Mouse (Mus musculus) ES-E14 (cell line): ENCODE data around the gene Fcnb. TPM values are rescaled to one million over a fixed set of nuclear protein-coding genes. Genes with fewer than 3 reads are reported as not detected.

ENCODE experiments used
- DNase-seq: peaks from one replicate; pipeline ENCODE4 v3.0.0-alpha.2; 2013; ENCODE audit warnings: low read depth, low spot score
- H3K27ac ChIP-seq: 2 replicates; pipeline ENCODE4 v1.5.1; 2012; ENCODE audit warnings: low read depth, mild to moderate bottlenecking, low read length, moderate library complexity, mixed read lengths; ENCODE audit not compliant: poor library complexity, insufficient read depth, severe bottlenecking
- H3K36me3 ChIP-seq: 2 replicates; pipeline ENCODE4 v1.6.1; 2012; ENCODE audit warnings: mild to moderate bottlenecking, low read length, moderate library complexity, mixed read lengths; ENCODE audit not compliant: control insufficient read depth, poor library complexity, insufficient read depth, severe bottlenecking
- H3K4me1 ChIP-seq, 2 experiments: fragments of 150-350 bp in 1 of 2; sonication (generic) in 1 of 2; 2 replicates each; pipeline ENCODE4 v1.6.1; 2012; ENCODE audit warnings: low read length in 2 of 2, mild to moderate bottlenecking in 1 of 2, mixed read lengths in 1 of 2; ENCODE audit not compliant: control insufficient read depth in 2 of 2, insufficient read depth in 2 of 2, poor library complexity in 1 of 2
- H3K4me3 ChIP-seq, 2 experiments: fragments of 150-350 bp in 1 of 2; sonication (generic) in 1 of 2; 2 replicates each; pipeline ENCODE4 v1.5.1; 2012; ENCODE audit warnings: low read length in 2 of 2, low read depth in 1 of 2, mild to moderate bottlenecking in 1 of 2, mixed read lengths in 1 of 2; ENCODE audit not compliant: insufficient read depth in 1 of 2, poor library complexity in 1 of 2, severe bottlenecking in 1 of 2
- H3K9ac ChIP-seq: 2 replicates; pipeline ENCODE4 v1.6.1; 2012; ENCODE audit warnings: low read depth, mild to moderate bottlenecking, low read length, mixed read lengths; ENCODE audit not compliant: poor library complexity, insufficient read depth, severe bottlenecking
- H3K9me3 ChIP-seq: fragments of 150-350 bp; sonication (generic); 2 replicates; pipeline ENCODE4 v1.6.1; 2012; ENCODE audit warnings: low read depth, mild to moderate bottlenecking, low read length; ENCODE audit not compliant: control insufficient read depth, insufficient read depth
- CHD2 ChIP-seq: IDR thresholded peaks from 2 replicates; pipeline ENCODE4 v1.6.1; 2014; ENCODE audit warnings: mild to moderate bottlenecking, low read depth, low read length, inconsistent platforms
- HCFC1 ChIP-seq: IDR thresholded peaks from 2 replicates; pipeline ENCODE4 v1.6.1; 2012; ENCODE audit warnings: low read length, inconsistent platforms, borderline replicate concordance; ENCODE audit not compliant: insufficient read depth
- MAFK ChIP-seq: IDR thresholded peaks from 2 replicates; pipeline ENCODE4 v1.6.1; 2014; ENCODE audit warnings: mild to moderate bottlenecking, low read depth, low read length, inconsistent platforms; ENCODE audit not compliant: insufficient read depth
- ZC3H11A ChIP-seq: IDR thresholded peaks from 2 replicates; pipeline ENCODE4 v1.6.1; 2012; ENCODE audit warnings: low read depth, mild to moderate bottlenecking, inconsistent platforms, low read length, borderline replicate concordance
- ZNF384 ChIP-seq: IDR thresholded peaks from 2 replicates; pipeline ENCODE4 v1.6.1; 2012; ENCODE audit warnings: low read depth, low read length, inconsistent platforms
- in situ Hi-C, 2 experiments: fragments of 600-800 bp; cut with MboI; formaldehyde crosslinking; loops; one replicate each; pipeline ENCODE4 v1.15.1; 2025; ENCODE audit warnings: low sequenced_read_pairs in 2 of 2, inconsistent platforms in 1 of 2; ENCODE audit not compliant: unreplicated experiment in 2 of 2
- total RNA-seq: library from RNA; depleted of rRNA; stranded (reverse); fragments of 300-350 nt; gene quantifications from 2 replicates; pipeline ENCODE4 v1.2.3, GENCODE M21; 2012

The Fcnb gene
- total RNA-seq, 1 experiment: not detected

DNA sequence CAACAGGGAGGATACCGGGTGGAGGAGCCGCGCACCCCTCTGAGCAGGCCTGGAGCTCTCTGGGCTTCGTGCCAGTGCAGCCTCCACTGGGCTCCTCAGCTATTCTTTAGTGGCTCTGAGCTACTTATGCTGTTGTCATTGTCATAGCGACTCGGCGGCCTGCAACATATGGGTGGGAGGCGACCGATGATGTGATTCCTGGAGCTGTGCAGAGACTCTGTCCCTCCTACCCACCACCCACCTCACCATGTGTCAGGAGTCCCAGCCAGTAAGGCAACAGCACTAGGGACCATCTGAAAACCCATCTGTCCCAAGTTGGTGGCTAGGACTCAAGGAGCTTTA is 16.2 kb downstream of the Fcnb start:
- in situ Hi-C loops: no loop called here

GRCm38 (mm10) chr2:28067821-28068536 is 16.7 kb downstream of the Fcnb start:
- DNase-seq: no peak
- Histone ChIP-seq H3K9me3 (no peaks in the 10 kb centered on the region), H3K4me1 (no peaks in the 10 kb centered on the region; a peak in 1 of 4 replicates), H3K36me3 (no peaks in the 10 kb centered on the region), H3K27ac (no peak overlapping the region), H3K4me3 (no peak overlapping the region), H3K9ac (no peak overlapping the region)
- no peak for TF ChIP-seq ZNF384
- TF ChIP-seq HCFC1: no peak
- no peak for TF ChIP-seq ZC3H11A
- TF ChIP-seq MAFK: no peak
- no peak for TF ChIP-seq CHD2
- in situ Hi-C loops: no loop called here

More for the DNA sequence above, 16.2 kb downstream of the Fcnb start:
- DNase-seq: no peak
- Histone ChIP-seq H3K4me1 (no peaks in the 10 kb centered on the region; a peak in 1 of 4 replicates), H3K4me3 (no peak overlapping the region), H3K9ac (no peak overlapping the region), H3K9me3 (no peaks in the 10 kb centered on the region), H3K36me3 (no peaks in the 10 kb centered on the region), H3K27ac (no peak overlapping the region)
- TF ChIP-seq ZC3H11A (no peak), MAFK (no peak)

DNA sequence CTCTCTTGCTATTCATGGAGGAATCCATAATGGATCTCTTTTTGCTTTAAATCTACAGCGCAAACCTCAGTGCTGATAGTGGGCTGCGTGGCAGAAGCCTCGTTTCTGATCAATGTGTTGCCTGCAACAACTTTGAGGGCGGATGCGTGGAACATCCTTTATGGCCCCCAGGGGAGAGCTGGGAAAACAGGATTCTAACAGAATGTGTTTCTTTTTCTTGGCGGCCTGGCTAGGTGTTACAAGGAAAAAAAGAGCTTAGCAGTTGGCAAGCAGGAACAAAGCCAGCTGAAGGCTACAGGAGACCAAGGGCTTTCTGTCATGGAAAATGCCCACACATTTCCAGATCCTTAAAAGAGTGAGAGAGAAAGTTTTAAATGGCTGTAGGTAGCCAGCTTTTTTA is 17.5 kb downstream of the Fcnb start:
- Histone ChIP-seq H3K9me3 (no peaks in the 10 kb centered on the region), H3K36me3 (no peaks in the 10 kb centered on the region), H3K27ac (no peak overlapping the region), H3K4me1 (no peaks in the 10 kb centered on the region; a peak in 1 of 4 replicates), H3K9ac (no peak overlapping the region), H3K4me3 (no peak overlapping the region)
- TF ChIP-seq HCFC1 (no peak), CHD2 (no peak), ZNF384 (no peak), MAFK (no peak), ZC3H11A (no peak)
- no peak for DNase-seq
- in situ Hi-C loops: no loop called here

- in situ Hi-C loops: no loop called here
- TF ChIP-seq ZC3H11A: no peak
- no peak for TF ChIP-seq HCFC1
- TF ChIP-seq CHD2: no peak
- no peak for TF ChIP-seq ZNF384
- no peak for TF ChIP-seq MAFK
Observed at GRCm38 (mm10) chr2:28066686-28067085, 18.0 kb downstream of the Fcnb start.

GRCm38 (mm10) chr2:28065081-28065651 is 19.5 kb downstream of the Fcnb start:
- Histone ChIP-seq H3K4me3 (no peak overlapping the region), H3K9me3 (no peaks in the 10 kb centered on the region), H3K27ac (no peak overlapping the region), H3K9ac (no peak overlapping the region), H3K4me1 (no peaks in the 10 kb centered on the region; a peak in 1 of 4 replicates), H3K36me3 (no peaks in the 10 kb centered on the region)
- in situ Hi-C loops: no loop called here
- DNase-seq: no peak
- no peak for TF ChIP-seq MAFK
- no peak for TF ChIP-seq CHD2
- TF ChIP-seq HCFC1: no peak
- TF ChIP-seq ZNF384: no peak
- no peak for TF ChIP-seq ZC3H11A

More at GRCm38 (mm10) chr2:28066686-28067085, 18.0 kb downstream of the Fcnb start:
- Histone ChIP-seq H3K36me3 (no peaks in the 10 kb centered on the region), H3K27ac (no peak overlapping the region), H3K9me3 (no peaks in the 10 kb centered on the region), H3K9ac (no peak overlapping the region), H3K4me1 (no peaks in the 10 kb centered on the region; a peak in 1 of 4 replicates), H3K4me3 (no peak overlapping the region)
- DNase-seq: no peak
